In genomic region chr11:82045471-82045870, GRCm38 (mm10) we compare ENCODE assay signal across 9 mouse cellular contexts. TPM values are rescaled to one million over a fixed set of nuclear protein-coding genes. Genes with fewer than 3 reads are reported as not detected.
A peak's percentile ranks its signal among the peaks of the same experiment; 100 is the strongest.
DNase-seq lines count a peak whose midpoint lies in the region; ATAC-seq and TF ChIP-seq lines count a peak whose summit lies in the region.
"Had no signal": no experiment of that assay in that cellular context is flagged by ENCODE, and none has a peak within 500 bp of the region (broad histone marks: within the 10 kb centered on the region; RNA-seq: fewer than 3 reads in every experiment).

TSS of gene Ccl7 (plus strand) at chr11:82045712.

- 78% methylated on average over 3 of the region's 3 CpGs for WGBS in kidney, embryonic 14.5 days
- WGBS in lung, embryonic 14.5 days, result 61% methylated on average over 3 of the region's 3 CpGs

- H3K4me1 ChIP-seq in kidney, embryonic 14.5 days (ENCODE audit: control insufficient read depth, insufficient read depth, low read length), result no peaks in the 10 kb centered on the region
- no peaks in the 10 kb centered on the region for H3K4me1 ChIP-seq in lung, embryonic 14.5 days (ENCODE audit: insufficient read depth)
- H3K4me1 ChIP-seq: liver, embryonic 15.5 days had no signal

- POLR2A ChIA-PET in Patski (lab: Charles Lee), result no interaction called here

- H3K27me3 ChIP-seq in kidney, embryonic 14.5 days (ENCODE audit: control insufficient read depth, insufficient read depth, low read length), result no peaks in the 10 kb centered on the region
- H3K27me3 ChIP-seq in Patski, result no peaks in the 10 kb centered on the region
- no peaks in the 10 kb centered on the region for H3K27me3 ChIP-seq in lung, embryonic 14.5 days (ENCODE audit: insufficient read depth, low read length)
- H3K27me3 ChIP-seq: liver, embryonic 15.5 days had no signal

- no peaks in the 10 kb centered on the region for H3K9me3 ChIP-seq in kidney, embryonic 14.5 days (ENCODE audit: control insufficient read depth, low read length)
- no peaks in the 10 kb centered on the region for H3K9me3 ChIP-seq in lung, embryonic 14.5 days (ENCODE audit: low read depth, low read length)
- H3K9me3 ChIP-seq: liver, embryonic 15.5 days had no signal

- CTCF ChIA-PET in Patski (lab: Charles Lee), result interaction anchor here (1.0 to 7.9 kb wide), 5 partner anchors 12 to 130 kb away, joined by 3 to 99 read pairs (median 7); no protein-coding TSS in a partner anchor

- no peak within 1 kb of the TSS for H3K4me2 ChIP-seq in kidney, embryonic 14.5 days (replicated peaks; ENCODE audit: low read depth, low read length)
- no peak within 1 kb of the TSS; the same call in 1 of the 2 replicates for H3K4me2 ChIP-seq in lung, embryonic 14.5 days
- H3K4me2 ChIP-seq: liver, embryonic 15.5 days had no signal

- no peak for DNase-seq in kidney, adult 11 months
- no peak for DNase-seq in Patski (ENCODE audit: low read depth, low spot score)
- DNase-seq in fibroblast of lung, adult 2 months (ENCODE audit: low read depth), result peak; percentile 69
- peak; percentile 61 for DNase-seq in lung, embryonic 14.5 days
- DNase-seq in retina, postnatal 1 day, result no peak
- DNase-seq in layer of hippocampus, adult 9-11 months, result no peak
- DNase-seq in embryo, embryonic 10 days (ENCODE audit: low spot score), result no peak

- no peaks in the 10 kb centered on the region for H3K36me3 ChIP-seq in kidney, embryonic 14.5 days (ENCODE audit: control insufficient read depth, insufficient read depth, low read length)
- H3K36me3 ChIP-seq in lung, embryonic 14.5 days (ENCODE audit: insufficient read depth), result no peaks in the 10 kb centered on the region
- H3K36me3 ChIP-seq: liver, embryonic 15.5 days had no signal

- H3K4me3 ChIP-seq in kidney, embryonic 14.5 days (ENCODE audit: low read length), result no peak within 1 kb of the TSS
- no peak within 1 kb of the TSS for H3K4me3 ChIP-seq in lung, embryonic 14.5 days (ENCODE audit: low read depth, low read length)
- H3K4me3 ChIP-seq: liver, embryonic 15.5 days had no signal

- ATAC-seq in kidney, embryonic 14.5 days (ENCODE audit: low FRiP score, low TSS enrichment), result no peak
- ATAC-seq in Patski, result peak; percentile 65
- peak; percentile 54; the same call in 1 of the 2 replicates for ATAC-seq in lung, embryonic 14.5 days (ENCODE audit: insufficient read depth)

- 0 out of 2 replicates have a peak within 1 kb of the TSS, but pooled peaks have one; percentile 18 for H3K27ac ChIP-seq in kidney, embryonic 14.5 days (ENCODE audit: low read depth, low read length)
- H3K27ac ChIP-seq in lung, embryonic 14.5 days (ENCODE audit: low read depth), result 0 out of 2 replicates have a peak within 1 kb of the TSS, but pooled peaks have one; percentile 40
- H3K27ac ChIP-seq: liver, embryonic 15.5 days had no signal

- in situ Hi-C loops in Patski (cut with MboI; ENCODE audit: low pct_unique_long_range_greater_than_20kb), result loop anchor here (5.0 to 25.0 kb wide), 2 partner anchors 48 to 817 kb away; partner anchors contain the start of gene Rffl

- H3K9ac ChIP-seq in kidney, embryonic 14.5 days (ENCODE audit: low read depth, low read length), result no peak within 1 kb of the TSS
- H3K9ac ChIP-seq in lung, embryonic 14.5 days, result no peak within 1 kb of the TSS
- H3K9ac ChIP-seq: liver, embryonic 15.5 days had no signal

- TF ChIP-seq CTCF in Patski (IDR thresholded peaks at IDR 0.05), result no peak
- TF ChIP-seq CTCF in lung, embryonic 14.5 days (IDR thresholded peaks at IDR 0.05; ENCODE audit: low read depth), result no peak

RNA-seq across cellular contexts. Expression of gene Ccl7, which starts in this region (rescaled TPM):
- polyA plus RNA-seq in kidney, embryonic 14.5 days (2014; fragmentation: Nextera tagmentation; extraction: Ambion mirVana), result 0.74 and 0.93 TPM in 2 replicates
- polyA plus RNA-seq in Patski (2021), result 9.8 TPM
- 11.6 and 13.4 TPM in 2 replicates for polyA plus RNA-seq in lung, embryonic 14.5 days (2014; fragmentation: Nextera tagmentation; extraction: Ambion mirVana)

Comparison
In these comparisons a context has a peak if more than half of its experiments do, and no peak if none do; other contexts are left out.
1. DNase-seq: peak in fibroblast of lung, adult 2 months (single experiment) and lung, embryonic 14.5 days (single experiment); none in kidney, adult 11 months (single experiment), Patski (single experiment), retina, postnatal 1 day (single experiment), layer of hippocampus, adult 9-11 months (single experiment) and embryo, embryonic 10 days (single experiment).